Mouse (Mus musculus) forebrain, postnatal 0 days (tissue): Measurements from ENCODE around the gene Slc22a3. TPM values are rescaled to one million over a fixed set of nuclear protein-coding genes. Genes with fewer than 3 reads are reported as not detected.

Experiments
- ATAC-seq: fragments of 200-750 bp; cut with Nextera tagmentation; 2 replicates; pipeline ENCODE4 v1.8.0; 2017; ENCODE audit warnings: mild to moderate bottlenecking, moderate library complexity
- DNase-seq: peaks from one replicate; pipeline ENCODE4 v3.0.0-alpha.2; 2015
- H3K27ac ChIP-seq: fragments of 300-500 bp; sonication (generic); 2 replicates; pipeline ENCODE4 v1.5.1; 2014; ENCODE audit warnings: low read depth, mild to moderate bottlenecking, antibody characterized with exemption, low read length, moderate library complexity, mixed read lengths
- H3K27me3 ChIP-seq: fragments of 300-500 bp; sonication (generic); 2 replicates; pipeline ENCODE4 v1.6.1; 2014; ENCODE audit warnings: mild to moderate bottlenecking, low read length, mixed read lengths; ENCODE audit not compliant: insufficient read depth
- H3K36me3 ChIP-seq: fragments of 300-500 bp; sonication (generic); 2 replicates; pipeline ENCODE4 v1.6.1; 2014; ENCODE audit warnings: mild to moderate bottlenecking, moderate library complexity; ENCODE audit not compliant: insufficient read depth
- H3K4me1 ChIP-seq: fragments of 300-500 bp; sonication (generic); 2 replicates; pipeline ENCODE4 v1.6.1; 2014; ENCODE audit warnings: antibody characterized with exemption; ENCODE audit not compliant: insufficient read depth
- H3K4me2 ChIP-seq: fragments of 300-500 bp; sonication (generic); 2 replicates; pipeline ENCODE4 v1.6.1; 2014; ENCODE audit warnings: low read depth, mild to moderate bottlenecking, moderate library complexity
- H3K4me3 ChIP-seq: fragments of 300-500 bp; sonication (generic); 2 replicates; pipeline ENCODE4 v1.5.1; 2014; ENCODE audit warnings: low read depth, low read length, mixed read lengths
- H3K9ac ChIP-seq: fragments of 300-500 bp; sonication (generic); 2 replicates; pipeline ENCODE4 v1.6.1; 2014; ENCODE audit warnings: mild to moderate bottlenecking
- H3K9me3 ChIP-seq: fragments of 300-500 bp; sonication (generic); 2 replicates; pipeline ENCODE4 v1.6.1; 2016; ENCODE audit warnings: low read length
- CTCF ChIP-seq: sonication (generic); IDR thresholded peaks from 2 replicates; pipeline ENCODE4 v1.5.1; 2016; ENCODE audit warnings: antibody characterized with exemption, control low read depth, low read depth
- WGBS: fragments of 180-500 bp; shearing (Covaris S2); extraction: QIAGEN DNeasy Blood & Tissue Kit; methylation state at CpG from one replicate; pipeline ENCODE4 v1.1.7; 2014; 5-methylcytosine and 5-hydroxymethylcytosine counted together
- polyA plus RNA-seq: library from polyadenylated mRNA; unstranded; fragments of >200 nt; fragmentation: Nextera tagmentation; extraction: Ambion mirVana; gene quantifications from 2 replicates; pipeline ENCODE4 v1.2.1, GENCODE M21; 2015
- total RNA-seq: library from RNA; depleted of rRNA; stranded (reverse); fragments of >200 nt; gene quantifications from 2 replicates; pipeline ENCODE4 v1.2.3, GENCODE M21; 2014; rRNA removed

Gene Slc22a3
- total RNA-seq (1.5 and 2.5 TPM in 2 replicates), polyA plus RNA-seq (1.3 and 2.1 TPM in 2 replicates)

DNA sequence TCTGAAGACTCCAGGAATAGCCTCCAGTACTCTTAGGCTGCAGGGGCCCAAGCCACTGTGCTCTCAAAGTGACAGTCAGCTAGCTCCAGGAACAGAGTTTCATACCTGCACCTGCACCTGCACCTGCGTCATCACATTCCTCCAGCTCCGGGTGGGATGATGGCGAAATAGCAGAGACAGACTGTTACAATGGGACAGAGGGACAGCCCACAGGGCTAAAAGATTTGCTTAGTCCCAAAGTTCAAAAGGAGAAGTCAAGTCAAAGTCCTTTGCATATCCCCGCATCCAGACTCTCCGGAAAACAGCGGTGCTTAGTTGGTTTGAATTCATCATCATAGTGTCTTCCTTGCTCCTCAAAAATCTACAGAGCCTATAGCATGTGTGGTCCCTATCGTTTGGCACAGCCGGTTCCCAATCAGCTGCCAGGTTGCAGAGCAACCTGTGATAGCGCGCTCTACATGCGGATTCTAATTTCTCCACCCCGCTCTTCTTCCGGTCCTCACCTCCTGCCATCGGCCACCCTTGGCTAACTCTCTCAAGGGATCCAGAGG lies at the start of gene Slc22a3:
Gene Slc22a3 (minus strand): TSS at position 51 of the 551 bp plus-strand sequence.
- H3K36me3 ChIP-seq, result no peaks in the 10 kb centered on the region
- 10% methylated on average over 14 of the region's 14 CpGs for WGBS
- peak within 1 kb of the TSS; percentile 66 for H3K4me2 ChIP-seq
- TF ChIP-seq CTCF, result no peak
- H3K27me3 ChIP-seq, result peaks cover 46% of the 10 kb centered on the region
- no peak within 1 kb of the TSS for H3K27ac ChIP-seq
- H3K4me3 ChIP-seq, result peak within 1 kb of the TSS; percentile 38
- 0 out of 2 replicates have a peak, but pooled peaks have one; percentile 16 for ATAC-seq
- H3K9me3 ChIP-seq, result no peaks in the 10 kb centered on the region
- no peaks in the 10 kb centered on the region for H3K4me1 ChIP-seq
- H3K9ac ChIP-seq, result peak within 1 kb of the TSS; percentile 47
- DNase-seq, result no peak

DNA sequence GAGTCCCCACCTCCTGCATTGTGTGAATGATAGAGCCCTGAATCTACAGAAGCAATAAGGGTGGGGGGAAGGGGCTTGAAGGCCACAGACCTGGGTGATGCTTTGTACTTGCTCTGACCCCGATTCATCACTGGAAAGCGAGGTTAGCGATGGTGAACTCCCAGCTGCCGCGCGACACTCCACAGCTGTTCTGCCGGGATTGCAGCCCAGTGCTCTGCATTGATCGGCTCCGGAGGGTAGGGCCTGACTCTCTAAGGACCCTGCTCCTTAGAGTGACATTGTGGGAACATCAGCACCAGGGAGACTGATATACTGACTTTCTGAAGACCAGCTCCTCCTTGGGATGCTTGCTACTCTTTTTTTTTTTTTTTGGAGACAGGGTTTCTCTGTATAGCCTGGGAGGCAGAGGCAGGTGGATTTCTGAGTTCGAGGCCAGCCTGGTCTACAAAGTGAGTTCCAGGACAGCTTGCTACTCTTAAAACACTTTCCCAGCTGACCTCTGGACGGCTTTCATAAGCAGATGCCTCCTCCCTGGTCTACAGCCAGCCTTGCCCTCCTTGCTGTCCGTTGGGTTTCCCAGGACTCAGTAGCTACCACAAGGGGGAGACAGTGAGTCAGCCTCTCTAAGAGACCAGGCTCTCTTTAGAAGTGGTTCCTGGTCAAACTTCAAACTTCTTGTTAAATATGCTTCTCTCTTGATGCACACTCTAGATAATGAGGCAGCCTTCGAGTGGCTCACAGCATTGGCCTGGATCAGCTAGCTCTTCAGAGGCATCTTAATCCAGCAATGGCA lies 27.0 kb upstream of the Slc22a3 start:
- Histone ChIP-seq H3K4me1 (no peaks in the 10 kb centered on the region), H3K27ac (no peak overlapping the region), H3K4me2 (no peak overlapping the region), H3K9me3 (no peaks in the 10 kb centered on the region), H3K27me3 (no peaks in the 10 kb centered on the region), H3K9ac (no peak overlapping the region), H3K4me3 (no peak overlapping the region), H3K36me3 (no peaks in the 10 kb centered on the region)
- 67% methylated on average over 13 of the region's 13 CpGs for WGBS
- TF ChIP-seq CTCF, result peak; percentile 71
- peak; percentile 51 for DNase-seq
- no peak for ATAC-seq

DNA sequence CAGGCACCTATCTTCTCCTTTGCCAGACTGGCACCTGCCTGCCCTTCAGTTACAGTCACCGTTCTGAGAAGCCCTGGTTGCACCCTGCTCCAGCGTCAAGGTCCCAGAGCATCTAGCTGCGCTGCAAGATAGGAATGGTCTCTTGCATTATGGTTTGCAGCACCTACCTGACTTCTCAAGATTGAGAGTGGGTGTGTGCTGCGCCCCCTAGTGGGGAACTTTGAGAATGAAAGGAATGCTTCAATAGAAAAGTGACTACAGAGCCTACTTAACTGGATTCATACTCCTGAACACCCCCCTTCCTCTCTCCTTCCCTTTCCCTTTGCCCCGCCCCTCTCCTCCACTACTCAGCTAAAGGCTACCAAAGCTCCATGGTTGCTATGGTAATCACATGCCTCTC lies 24.6 kb upstream of the Slc22a3 start:
- ATAC-seq, result no peak
- Histone ChIP-seq H3K27me3 (no peaks in the 10 kb centered on the region), H3K9me3 (no peaks in the 10 kb centered on the region), H3K4me1 (no peaks in the 10 kb centered on the region), H3K36me3 (no peaks in the 10 kb centered on the region), H3K4me2 (no peak overlapping the region), H3K4me3 (no peak overlapping the region), H3K9ac (no peak overlapping the region), H3K27ac (no peak overlapping the region)
- TF ChIP-seq CTCF, result peak; percentile 65
- no peak for DNase-seq
- WGBS, result 40% methylated on average over 5 of the region's 5 CpGs

DNA sequence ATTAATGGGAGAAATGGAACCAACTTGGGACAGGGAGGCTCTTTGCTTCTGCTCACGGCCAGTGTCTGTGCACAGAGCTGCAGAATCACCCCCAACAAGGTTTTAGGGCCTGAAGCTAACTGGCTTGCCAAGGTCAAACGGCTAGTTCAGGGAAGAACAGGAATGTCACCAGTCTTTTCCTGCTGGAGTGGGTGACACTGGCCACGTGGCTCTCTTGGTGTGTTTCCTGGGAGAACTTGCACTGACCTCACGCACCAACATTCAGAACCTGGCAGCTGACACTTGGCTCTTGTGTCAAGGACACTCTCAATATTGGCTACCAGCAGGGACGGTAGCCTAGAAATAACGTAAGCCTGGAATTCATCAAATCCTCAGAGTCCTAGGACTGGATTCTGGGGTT lies 22.6 kb upstream of the Slc22a3 start:
- Histone ChIP-seq H3K27ac (no peak overlapping the region), H3K4me3 (no peak overlapping the region)
- 78% methylated on average over 6 of the region's 6 CpGs for WGBS

DNA sequence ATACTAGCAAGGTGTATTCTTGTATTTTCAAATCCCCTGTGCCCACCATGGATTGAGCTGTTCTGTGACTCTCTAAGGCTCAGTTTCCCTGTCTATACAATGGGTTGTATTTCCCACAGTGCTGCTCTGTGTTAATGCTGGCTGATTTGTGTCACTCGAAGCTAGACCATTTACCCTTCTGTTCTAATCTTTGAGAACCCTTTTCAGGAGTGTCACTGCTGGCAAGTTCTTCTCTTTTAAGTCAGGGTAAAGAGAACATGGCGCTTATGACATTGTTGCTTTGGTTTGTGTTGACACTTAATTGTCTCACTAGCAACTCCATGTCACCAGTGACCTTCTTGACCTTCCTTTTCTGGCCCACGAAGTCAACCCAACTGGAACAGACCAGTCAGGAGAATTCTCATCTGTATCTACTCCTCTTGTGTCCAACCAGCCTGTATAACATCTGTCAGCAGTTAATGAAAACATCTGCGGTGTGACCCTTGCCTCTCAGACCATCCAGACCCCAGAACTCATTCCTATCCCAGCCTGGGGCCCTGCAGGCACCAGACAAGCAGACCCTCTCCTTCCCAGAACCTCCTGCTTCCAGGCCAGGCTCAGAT lies 22.0 kb upstream of the Slc22a3 start:
- no peaks in the 10 kb centered on the region for H3K27me3 ChIP-seq
- no peak for TF ChIP-seq CTCF
- WGBS, result 75% methylated on average over 4 of the region's 4 CpGs
- ATAC-seq (no peak), DNase-seq (no peak)
- H3K4me1 ChIP-seq, result no peaks in the 10 kb centered on the region
- no peak overlapping the region for H3K4me3 ChIP-seq
- no peak overlapping the region for H3K27ac ChIP-seq
- H3K4me2 ChIP-seq, result no peak overlapping the region
- H3K9ac ChIP-seq, result no peak overlapping the region
- H3K9me3 ChIP-seq, result no peaks in the 10 kb centered on the region
- H3K36me3 ChIP-seq, result no peaks in the 10 kb centered on the region

More for the DNA sequence above, 22.6 kb upstream of the Slc22a3 start:
- no peaks in the 10 kb centered on the region for H3K36me3 ChIP-seq
- no peaks in the 10 kb centered on the region for H3K9me3 ChIP-seq
- no peak overlapping the region for H3K9ac ChIP-seq
- no peak for ATAC-seq
- no peaks in the 10 kb centered on the region for H3K27me3 ChIP-seq
- no peak overlapping the region for H3K4me2 ChIP-seq
- no peak for DNase-seq
- H3K4me1 ChIP-seq, result no peaks in the 10 kb centered on the region
- no peak for TF ChIP-seq CTCF

DNA sequence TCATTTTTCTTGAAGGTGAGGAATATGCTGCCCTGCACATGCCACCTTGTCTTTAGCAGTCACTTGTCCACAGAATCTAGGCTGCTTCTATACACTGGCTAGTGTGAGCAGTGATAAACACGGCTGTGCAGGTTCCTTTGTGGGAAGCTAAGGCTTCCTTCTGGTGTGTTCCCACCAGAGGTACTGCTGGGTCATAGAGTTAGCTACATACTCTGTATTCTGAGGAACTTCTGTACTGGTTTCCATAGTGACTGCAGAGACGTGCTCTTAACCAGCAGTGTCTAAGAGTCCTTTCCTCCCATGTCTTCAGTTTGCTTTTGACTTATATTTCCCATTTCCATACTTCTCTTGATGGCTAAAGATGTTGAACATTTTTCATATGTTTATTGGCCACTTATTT lies 11.6 kb upstream of the Slc22a3 start:
- Histone ChIP-seq H3K9me3 (no peaks in the 10 kb centered on the region), H3K4me2 (no peak overlapping the region), H3K27ac (no peak overlapping the region), H3K36me3 (no peaks in the 10 kb centered on the region), H3K4me3 (no peak overlapping the region), H3K9ac (no peak overlapping the region), H3K4me1 (no peaks in the 10 kb centered on the region), H3K27me3 (no peaks in the 10 kb centered on the region)
- DNase-seq (no peak), ATAC-seq (peak; percentile 94)
- TF ChIP-seq CTCF, result no peak
- 60% methylated on average over 2 of the region's 2 CpGs for WGBS

DNA sequence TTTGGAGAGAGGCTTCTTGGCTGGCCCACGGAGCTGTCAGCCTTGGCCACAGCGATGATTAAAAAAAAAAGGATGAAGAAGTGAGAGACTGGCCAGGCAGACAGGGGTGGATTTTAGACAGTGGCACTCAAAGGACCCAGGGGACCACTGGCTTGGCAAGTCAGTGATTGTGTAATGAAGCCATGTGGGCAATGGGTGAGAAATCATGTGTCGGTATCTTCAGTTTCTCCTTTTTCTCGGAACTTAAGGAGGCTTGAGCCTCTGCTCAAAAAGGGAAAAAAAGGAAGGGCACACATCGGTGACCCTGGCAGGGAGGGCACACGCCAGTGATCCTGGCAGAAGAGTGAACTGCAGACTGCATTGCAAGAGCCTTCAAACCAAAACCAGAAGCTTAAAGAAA lies 10.7 kb upstream of the Slc22a3 start:
- Histone ChIP-seq H3K27me3 (no peaks in the 10 kb centered on the region), H3K4me2 (no peak overlapping the region), H3K36me3 (no peaks in the 10 kb centered on the region), H3K4me1 (no peaks in the 10 kb centered on the region), H3K4me3 (no peak overlapping the region), H3K9me3 (no peaks in the 10 kb centered on the region), H3K9ac (no peak overlapping the region), H3K27ac (no peak overlapping the region)
- ATAC-seq (no peak), DNase-seq (no peak)
- TF ChIP-seq CTCF, result no peak
- 91% methylated on average over 6 of the region's 6 CpGs for WGBS
